Mouse (Mus musculus) cerebellum, adult 2 months (tissue): ENCODE measurements around the gene Acot5. TPM values are rescaled to one million over a fixed set of nuclear protein-coding genes. Genes with fewer than 3 reads are reported as not detected.
"Not testable (repeated sequence)": the region's sequence is repeated elsewhere in the genome, so short reads cannot be mapped to it uniquely, and the experiment has no call there.

Source experiments
- DNase-seq, 2 experiments: peaks; one replicate each; pipeline ENCODE4 v3.0.0; 2021
- H3K27ac ChIP-seq: fragments of 200-500 bp; 2 replicates; pipeline ENCODE4 v1.5.1; 2012; ENCODE audit warnings: low read length, control low read depth, inconsistent platforms; ENCODE audit not compliant: insufficient read depth
- H3K27me3 ChIP-seq: fragments of 200-500 bp; 2 replicates; pipeline ENCODE4 v1.6.1; 2012; ENCODE audit warnings: inconsistent platforms, mild to moderate bottlenecking, low read length, moderate library complexity; ENCODE audit not compliant: control insufficient read depth, insufficient read depth
- H3K4me1 ChIP-seq: fragments of 200-500 bp; 2 replicates; pipeline ENCODE4 v1.6.1; 2011; ENCODE audit warnings: low read length; ENCODE audit not compliant: control insufficient read depth, insufficient read depth
- H3K4me3 ChIP-seq: fragments of 200-500 bp; replicated peaks from 2 replicates; pipeline ENCODE3; 2011; ENCODE audit warnings: mild to moderate bottlenecking, low read depth, low read length, control low read depth; ENCODE audit not compliant: insufficient read depth
- CTCF ChIP-seq: fragments of 200-500 bp; IDR thresholded peaks from 2 replicates; pipeline ENCODE4 v1.5.1; 2011; ENCODE audit warnings: low read depth, mild to moderate bottlenecking, control low read depth, low read length, moderate library complexity, borderline replicate concordance; ENCODE audit not compliant: insufficient read depth
- POLR2A ChIP-seq: fragments of 200-500 bp; IDR thresholded peaks from 2 replicates; pipeline ENCODE4 v1.6.1; 2011; ENCODE audit warnings: low read length, control low read depth, borderline replicate concordance; ENCODE audit not compliant: insufficient read depth
- WGBS: fragments of 180-500 bp; shearing (Covaris S2); methylation state at CpG from one replicate; pipeline ENCODE4 v1.1.7; 2018; 5-methylcytosine and 5-hydroxymethylcytosine counted together
- polyA plus RNA-seq: library from polyadenylated mRNA; depleted of rRNA; stranded (reverse); fragments of >200 nt; gene quantifications from 2 replicates; pipeline ENCODE4 v1.2.3, GENCODE M21; 2012; rRNA removed

Gene Acot5
- 1.1 and 1.3 TPM in 2 replicates for polyA plus RNA-seq

GRCm38 (mm10) chr12:84068986-84069385 is at the start of gene Acot5:
Gene Acot5, plus strand, starts transcription at chr12:84069325.
- TF ChIP-seq CTCF: no peak
- TF ChIP-seq POLR2A: no peak
- no peak for DNase-seq

GRCm38 (mm10) chr12:84020528-84020927 is 48.6 kb upstream of the Acot5 start:
- not testable (repeated sequence) for H3K27me3 ChIP-seq, H3K4me1 ChIP-seq, H3K27ac ChIP-seq, DNase-seq, H3K4me3 ChIP-seq
- WGBS: 33% methylated on average over 7 of the region's 7 CpGs

More at GRCm38 (mm10) chr12:84068986-84069385, at the start of gene Acot5:
- WGBS: 53% methylated on average over 9 of the region's 9 CpGs
- Histone ChIP-seq H3K4me3 (peak within 1 kb of the TSS; percentile 44), H3K27me3 (no peaks in the 10 kb centered on the region; the same call in 1 of the 2 replicates), H3K27ac (no peak within 1 kb of the TSS), H3K4me1 (no peaks in the 10 kb centered on the region)

GRCm38 (mm10) chr12:84022266-84022665 is 46.9 kb upstream of the Acot5 start:
- not testable (repeated sequence) for H3K27ac ChIP-seq, DNase-seq, H3K4me3 ChIP-seq, H3K27me3 ChIP-seq, H3K4me1 ChIP-seq
- 93% methylated on average over 4 of the region's 4 CpGs for WGBS

DNA sequence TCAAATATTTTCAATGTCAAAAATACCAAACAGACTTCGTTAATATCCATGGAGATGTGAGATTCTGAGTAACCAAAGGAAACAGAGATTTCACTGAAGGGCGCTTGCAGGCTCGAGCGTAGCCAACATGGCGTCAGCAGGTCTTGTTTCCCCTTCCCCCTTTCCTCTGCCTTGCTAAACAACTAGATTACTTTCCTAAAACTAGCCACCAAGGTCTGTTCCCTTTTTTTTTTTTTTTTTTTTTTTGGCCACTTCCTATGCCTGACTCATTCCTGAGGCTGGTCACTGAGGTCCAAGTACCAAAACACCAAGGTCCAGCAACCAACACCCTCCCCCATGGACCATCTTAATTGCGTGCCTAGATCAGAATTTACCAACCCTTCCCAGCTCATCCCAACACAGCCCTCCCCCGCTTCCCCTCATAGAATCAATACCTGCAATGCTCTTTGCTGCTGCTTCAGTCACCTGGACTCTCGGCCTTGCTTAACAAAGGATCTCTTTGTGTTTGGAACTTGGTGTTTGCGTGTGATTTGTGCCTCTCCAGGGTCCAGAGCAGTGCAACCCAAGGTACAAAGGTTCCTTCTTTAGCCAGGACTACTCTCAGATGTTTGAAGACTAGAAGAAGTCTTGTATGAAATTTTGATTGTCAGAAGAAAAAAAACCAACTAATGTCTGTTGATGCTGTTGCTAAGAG is 45.9 kb upstream of the Acot5 start:
- DNase-seq: no peak
- H3K4me1 ChIP-seq: no peaks in the 10 kb centered on the region
- WGBS: 88% methylated on average over 9 of the region's 9 CpGs
- TF ChIP-seq CTCF (no peak), POLR2A (no peak)
- H3K27ac ChIP-seq: no peak overlapping the region
- no peaks in the 10 kb centered on the region for H3K27me3 ChIP-seq
- H3K4me3 ChIP-seq: no peak overlapping the region

GRCm38 (mm10) chr12:84025888-84026287 is 43.2 kb upstream of the Acot5 start:
- H3K4me3 ChIP-seq: no peak overlapping the region
- WGBS: 75% methylated on average over 7 of the region's 7 CpGs
- no peak overlapping the region for H3K27ac ChIP-seq
- no peak for DNase-seq
- H3K27me3 ChIP-seq: no peaks in the 10 kb centered on the region
- no peak for TF ChIP-seq POLR2A
- no peak for TF ChIP-seq CTCF
- no peaks in the 10 kb centered on the region for H3K4me1 ChIP-seq

GRCm38 (mm10) chr12:84028328-84028727 is 40.8 kb upstream of the Acot5 start:
- not testable (repeated sequence) for H3K27me3 ChIP-seq, H3K27ac ChIP-seq, H3K4me1 ChIP-seq, DNase-seq, H3K4me3 ChIP-seq
- 51% methylated on average over 3 of the region's 3 CpGs for whole genome bisulfite sequencing

GRCm38 (mm10) chr12:84029043-84029442 is 40.1 kb upstream of the Acot5 start:
- not testable (repeated sequence) for H3K4me3 ChIP-seq, H3K27ac ChIP-seq, DNase-seq, H3K4me1 ChIP-seq, H3K27me3 ChIP-seq
- WGBS: 100% methylated on average over 1 of the region's 1 CpGs

- Histone ChIP-seq H3K27ac (no peak overlapping the region), H3K4me1 (no peaks in the 10 kb centered on the region), H3K4me3 (no peak overlapping the region), H3K27me3 (no peaks in the 10 kb centered on the region)
- peak; percentile 75 to 79 for DNase-seq
- TF ChIP-seq POLR2A (no peak), CTCF (peak; percentile 91)
- 51% methylated on average over 4 of the region's 4 CpGs for WGBS
Measured at GRCm38 (mm10) chr12:84030659-84031332, 38.3 kb upstream of the Acot5 start.

DNA sequence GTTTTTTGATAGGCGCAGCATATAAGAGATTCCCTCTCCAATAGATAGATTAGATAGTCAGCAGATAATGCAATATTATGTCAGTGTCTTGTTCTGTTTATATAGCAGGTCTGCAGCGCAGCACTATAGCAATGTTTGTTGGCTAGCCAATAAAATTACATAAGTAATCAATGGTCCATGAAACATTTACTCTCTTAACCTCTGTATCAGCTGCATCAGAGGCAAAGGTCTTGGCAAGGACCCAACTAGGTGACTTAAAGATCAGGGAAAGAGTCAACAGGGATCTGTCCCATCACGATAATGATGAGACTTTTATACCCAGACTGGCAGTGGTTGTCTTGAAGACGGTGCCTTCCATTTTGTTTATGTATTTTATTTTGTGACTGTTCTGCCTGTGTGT is 36.3 kb upstream of the Acot5 start:
- DNase-seq: no peak
- TF ChIP-seq POLR2A: no peak
- no peak for TF ChIP-seq CTCF
- no peak overlapping the region for H3K27ac ChIP-seq
- no peak overlapping the region for H3K4me3 ChIP-seq
- no peaks in the 10 kb centered on the region for H3K4me1 ChIP-seq
- 94% methylated on average over 4 of the region's 4 CpGs for WGBS
- no peaks in the 10 kb centered on the region for H3K27me3 ChIP-seq

DNA sequence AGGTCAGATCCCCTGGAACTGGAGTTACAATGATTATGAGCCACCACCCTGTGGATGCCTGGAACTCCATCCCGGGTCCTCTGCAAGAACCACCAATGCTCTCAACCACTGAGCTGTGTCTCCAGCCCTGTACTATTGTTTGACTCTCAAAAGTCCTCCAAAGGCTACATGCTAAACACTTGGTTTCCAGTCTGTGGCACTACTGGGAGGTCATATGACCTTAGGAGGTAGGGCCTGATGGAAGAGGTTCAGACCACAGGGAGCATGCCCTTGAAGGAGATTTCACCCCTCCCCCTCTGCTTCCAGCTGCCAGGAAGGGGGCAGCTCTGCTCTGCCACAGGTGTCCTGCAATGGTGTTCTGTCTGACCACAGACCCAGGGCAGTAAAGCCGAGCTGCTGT is 35.8 kb upstream of the Acot5 start:
- H3K4me3 ChIP-seq, H3K4me1 ChIP-seq, H3K27ac ChIP-seq, H3K27me3 ChIP-seq, DNase-seq: not testable (repeated sequence)
- 82% methylated on average over 2 of the region's 2 CpGs for WGBS
